In the genomic region with DNA sequence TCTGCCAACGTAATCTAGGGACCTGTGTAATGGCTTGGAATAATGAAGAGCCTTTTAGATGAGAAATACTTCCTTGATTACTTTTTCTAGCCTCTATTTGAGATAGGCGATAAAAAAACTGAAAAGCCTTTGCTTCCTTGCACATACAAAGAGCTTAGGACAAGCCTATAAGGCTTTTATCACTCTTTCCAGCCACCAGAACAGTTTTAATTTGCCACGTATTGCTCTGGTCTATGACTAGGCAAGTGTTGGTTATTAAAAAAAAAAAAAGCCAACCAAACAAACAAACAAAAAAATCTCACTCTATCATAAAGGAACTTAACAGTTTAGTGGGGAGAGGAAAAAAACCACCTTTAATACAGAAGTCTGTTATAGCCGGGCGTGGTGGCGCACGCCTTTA, we compare ENCODE assay signal across 8 mouse cellular contexts. TPM values are rescaled to one million over a fixed set of nuclear protein-coding genes. Genes with fewer than 3 reads are reported as not detected.
DNase-seq lines count a peak whose midpoint lies in the region; ATAC-seq and TF ChIP-seq lines count a peak whose summit lies in the region.

No protein-coding gene starts in this region.

- H3K36me3 ChIP-seq in hindbrain, embryonic 10.5 days = 0 out of 2 replicates have a peak, but pooled peaks cover 4% of the 10 kb centered on the region
- H3K36me3 ChIP-seq in hindbrain, embryonic 11.5 days (ENCODE audit: control insufficient read depth, insufficient read depth, low read length) = no peaks in the 10 kb centered on the region
- no peaks in the 10 kb centered on the region for H3K36me3 ChIP-seq in hindbrain, embryonic 15.5 days
- H3K36me3 ChIP-seq in midbrain, embryonic 13.5 days = no peaks in the 10 kb centered on the region

- H3K27ac ChIP-seq in hindbrain, embryonic 10.5 days = 0 out of 2 replicates have a peak overlapping the region, but pooled peaks have one; percentile 5
- H3K27ac ChIP-seq in hindbrain, embryonic 11.5 days (ENCODE audit: low read depth, low read length) = no peak overlapping the region
- H3K27ac ChIP-seq in bone marrow macrophage, adult 2 months (ENCODE audit: insufficient read depth, low read depth, low read length) = no peak overlapping the region
- peak overlapping the region; percentile 23; the same call in 1 of the 2 replicates for H3K27ac ChIP-seq in hindbrain, embryonic 15.5 days (replicated peaks)
- H3K27ac ChIP-seq in midbrain, embryonic 13.5 days = no peak overlapping the region

- ATAC-seq in hindbrain, embryonic 11.5 days (ENCODE audit: low FRiP score) = no peak
- ATAC-seq in hindbrain, embryonic 15.5 days (ENCODE audit: low FRiP score, low read depth) = no peak
- ATAC-seq in midbrain, embryonic 13.5 days = no peak
- no peak for ATAC-seq in monocyte, adult 5-6 weeks (replicated peaks; ENCODE audit: insufficient number of reproducible peaks, low FRiP score, low TSS enrichment, poor library complexity, severe bottlenecking)
- ATAC-seq in erythroid progenitor cell, adult 5-6 weeks (replicated peaks; ENCODE audit: low FRiP score, poor library complexity, severe bottlenecking) = no peak

- TF ChIP-seq POLR2A in bone marrow macrophage, adult 2 months (IDR thresholded peaks at IDR 0.05; ENCODE audit: borderline replicate concordance, low read depth, low read length) = no peak

- no peaks in the 10 kb centered on the region for H3K27me3 ChIP-seq in hindbrain, embryonic 10.5 days (ENCODE audit: insufficient read depth, poor library complexity, severe bottlenecking)
- no peaks in the 10 kb centered on the region for H3K27me3 ChIP-seq in hindbrain, embryonic 11.5 days (ENCODE audit: control insufficient read depth, insufficient read depth, low read length)
- no peaks in the 10 kb centered on the region for H3K27me3 ChIP-seq in hindbrain, embryonic 15.5 days
- H3K27me3 ChIP-seq in midbrain, embryonic 13.5 days = no peaks in the 10 kb centered on the region

- peaks cover 19% of the 10 kb centered on the region for H3K4me1 ChIP-seq in hindbrain, embryonic 10.5 days (replicated peaks)
- H3K4me1 ChIP-seq in hindbrain, embryonic 11.5 days (replicated peaks; ENCODE audit: control insufficient read depth, insufficient read depth, low read length) = no peaks in the 10 kb centered on the region
- H3K4me1 ChIP-seq in bone marrow macrophage, adult 2 months (ENCODE audit: control insufficient read depth, insufficient read depth, low read length) = peaks cover 25% of the 10 kb centered on the region
- peaks cover 26% of the 10 kb centered on the region for H3K4me1 ChIP-seq in hindbrain, embryonic 15.5 days (replicated peaks)
- peaks cover 17% of the 10 kb centered on the region for H3K4me1 ChIP-seq in midbrain, embryonic 13.5 days (replicated peaks)

- H3K9me3 ChIP-seq in hindbrain, embryonic 10.5 days = peaks cover 2% of the 10 kb centered on the region; the same call in 1 of the 2 replicates
- H3K9me3 ChIP-seq in hindbrain, embryonic 11.5 days (ENCODE audit: control insufficient read depth, low read length) = no peaks in the 10 kb centered on the region
- no peaks in the 10 kb centered on the region for H3K9me3 ChIP-seq in hindbrain, embryonic 15.5 days
- H3K9me3 ChIP-seq in midbrain, embryonic 13.5 days = peaks cover 3% of the 10 kb centered on the region; the same call in 1 of the 2 replicates

- peak overlapping the region; percentile 95 for H3K4me3 ChIP-seq in hindbrain, embryonic 10.5 days
- H3K4me3 ChIP-seq in hindbrain, embryonic 11.5 days (ENCODE audit: low read depth, low read length) = no peak overlapping the region
- H3K4me3 ChIP-seq in bone marrow macrophage, adult 2 months (ENCODE audit: insufficient read depth, low read length) = 0 out of 2 replicates have a peak overlapping the region, but pooled peaks have one; percentile 66
- H3K4me3 ChIP-seq in hindbrain, embryonic 15.5 days = peak overlapping the region; percentile 98; the same call in 1 of the 2 replicates
- no peak overlapping the region for H3K4me3 ChIP-seq in midbrain, embryonic 13.5 days (replicated peaks)

- no peak overlapping the region; the same call in 1 of the 2 replicates for H3K9ac ChIP-seq in hindbrain, embryonic 11.5 days (ENCODE audit: low read depth, low read length)
- no peak overlapping the region for H3K9ac ChIP-seq in hindbrain, embryonic 15.5 days
- H3K9ac ChIP-seq in midbrain, embryonic 13.5 days (replicated peaks) = no peak overlapping the region

- H3K4me2 ChIP-seq in hindbrain, embryonic 11.5 days (replicated peaks; ENCODE audit: low read depth, low read length) = no peak overlapping the region
- peak overlapping the region; percentile 68 for H3K4me2 ChIP-seq in hindbrain, embryonic 15.5 days
- peak overlapping the region; percentile 67 for H3K4me2 ChIP-seq in midbrain, embryonic 13.5 days (replicated peaks)

- no peak for DNase-seq in hindbrain, embryonic 10.5 days (ENCODE audit: low spot score)
- DNase-seq in hindbrain, embryonic 11.5 days (ENCODE audit: low spot score) = no peak
- DNase-seq in gastrocnemius, postnatal 14 days = no peak

- no peak for TF ChIP-seq CTCF in bone marrow macrophage, adult 2 months (IDR thresholded peaks at IDR 0.05; ENCODE audit: low read depth, low read length)

- intact Hi-C loops in gastrocnemius, postnatal 14 days (cut with DNase I; ENCODE audit: low total_unique reads) = no loop called here

- 90% methylated on average over 7 of the region's 7 CpGs for WGBS in hindbrain, embryonic 10.5 days
- 92% methylated on average over 7 of the region's 7 CpGs for WGBS in hindbrain, embryonic 11.5 days
- 89% methylated on average over 7 of the region's 7 CpGs for WGBS in hindbrain, embryonic 15.5 days
- WGBS in midbrain, embryonic 13.5 days = 91% methylated on average over 7 of the region's 7 CpGs

RNA-seq across cellular contexts. Expression of gene Gfpt1, which starts 1.2 kb away (rescaled TPM):
- polyA plus RNA-seq in hindbrain, embryonic 10.5 days (2016; fragmentation: Nextera tagmentation; extraction: Ambion mirVana) = 11.4 and 15.0 TPM in 2 replicates
- polyA plus RNA-seq in hindbrain, embryonic 11.5 days (2014; fragmentation: Nextera tagmentation; extraction: Ambion mirVana) = 16.9 and 18.1 TPM in 2 replicates
- polyA plus RNA-seq in bone marrow macrophage, adult 2 months (2012; ENCODE audit: insufficient read depth, insufficient read length, missing spikeins) = 14.4 and 14.6 TPM in 2 replicates
- 20.2 and 20.5 TPM in 2 replicates for polyA plus RNA-seq in hindbrain, embryonic 15.5 days (2015; fragmentation: Nextera tagmentation; extraction: Ambion mirVana)
- polyA plus RNA-seq in midbrain, embryonic 13.5 days (2015; fragmentation: Nextera tagmentation; extraction: Ambion mirVana) = 20.1 and 20.5 TPM in 2 replicates
- 109 to 144 TPM (median 109 TPM) in 3 replicates for total RNA-seq in monocyte, adult 5-6 weeks (2017)
- 10 to 100 TPM; 29.3 to 32.6 TPM for total RNA-seq in gastrocnemius, postnatal 14 days (2021)
- total RNA-seq in erythroid progenitor cell, adult 5-6 weeks (2015; ENCODE audit: low replicate concordance) = 8.3 and 11.7 TPM in 2 replicates
- total RNA-seq in erythroid progenitor cell, adult 5-6 weeks (2017; ENCODE audit: low replicate concordance) = 4.8 and 6.3 TPM in 2 replicates

RNA-seq across cellular contexts. Expression of gene Nfu1, which starts 32.4 kb away (rescaled TPM):
- polyA plus RNA-seq in hindbrain, embryonic 10.5 days (2016; fragmentation: Nextera tagmentation; extraction: Ambion mirVana) = 90.6 and 104 TPM in 2 replicates
- polyA plus RNA-seq in hindbrain, embryonic 11.5 days (2014; fragmentation: Nextera tagmentation; extraction: Ambion mirVana) = 95.8 and 102 TPM in 2 replicates
- polyA plus RNA-seq in bone marrow macrophage, adult 2 months (2012; ENCODE audit: insufficient read depth, insufficient read length, missing spikeins) = 69.6 and 75.2 TPM in 2 replicates
- polyA plus RNA-seq in hindbrain, embryonic 15.5 days (2015; fragmentation: Nextera tagmentation; extraction: Ambion mirVana) = 138 and 141 TPM in 2 replicates
- polyA plus RNA-seq in midbrain, embryonic 13.5 days (2015; fragmentation: Nextera tagmentation; extraction: Ambion mirVana) = 113 and 125 TPM in 2 replicates
- total RNA-seq in monocyte, adult 5-6 weeks (2017) = 44.4 to 57.2 TPM (median 44.7 TPM) in 3 replicates
- total RNA-seq in gastrocnemius, postnatal 14 days (2021) = 10 to 100 TPM; 59.8 to 63.5 TPM
- total RNA-seq in erythroid progenitor cell, adult 5-6 weeks (2015; ENCODE audit: low replicate concordance) = 13.0 and 21.6 TPM in 2 replicates
- 11.4 and 51.8 TPM in 2 replicates for total RNA-seq in erythroid progenitor cell, adult 5-6 weeks (2017; ENCODE audit: low replicate concordance)

Comparison
In these comparisons a context has a peak if more than half of its experiments do, and no peak if none do; other contexts are left out.
1. H3K27ac ChIP-seq: peak in hindbrain, embryonic 10.5 days (single experiment) and hindbrain, embryonic 15.5 days (single experiment); none in hindbrain, embryonic 11.5 days (single experiment), bone marrow macrophage, adult 2 months (single experiment) and midbrain, embryonic 13.5 days (single experiment).
2. H3K4me3 ChIP-seq: peak in hindbrain, embryonic 10.5 days (single experiment), bone marrow macrophage, adult 2 months (single experiment) and hindbrain, embryonic 15.5 days (single experiment); none in hindbrain, embryonic 11.5 days (single experiment) and midbrain, embryonic 13.5 days (single experiment).